Mouse (Mus musculus): ENCODE data around the gene Wrap53. TPM values are rescaled to one million over a fixed set of nuclear protein-coding genes. Genes with fewer than 3 reads are reported as not detected.

The Wrap53 gene
- total RNA-seq, 2 experiments from 2014 or later: 3.2 to 3.4 TPM

DNA sequence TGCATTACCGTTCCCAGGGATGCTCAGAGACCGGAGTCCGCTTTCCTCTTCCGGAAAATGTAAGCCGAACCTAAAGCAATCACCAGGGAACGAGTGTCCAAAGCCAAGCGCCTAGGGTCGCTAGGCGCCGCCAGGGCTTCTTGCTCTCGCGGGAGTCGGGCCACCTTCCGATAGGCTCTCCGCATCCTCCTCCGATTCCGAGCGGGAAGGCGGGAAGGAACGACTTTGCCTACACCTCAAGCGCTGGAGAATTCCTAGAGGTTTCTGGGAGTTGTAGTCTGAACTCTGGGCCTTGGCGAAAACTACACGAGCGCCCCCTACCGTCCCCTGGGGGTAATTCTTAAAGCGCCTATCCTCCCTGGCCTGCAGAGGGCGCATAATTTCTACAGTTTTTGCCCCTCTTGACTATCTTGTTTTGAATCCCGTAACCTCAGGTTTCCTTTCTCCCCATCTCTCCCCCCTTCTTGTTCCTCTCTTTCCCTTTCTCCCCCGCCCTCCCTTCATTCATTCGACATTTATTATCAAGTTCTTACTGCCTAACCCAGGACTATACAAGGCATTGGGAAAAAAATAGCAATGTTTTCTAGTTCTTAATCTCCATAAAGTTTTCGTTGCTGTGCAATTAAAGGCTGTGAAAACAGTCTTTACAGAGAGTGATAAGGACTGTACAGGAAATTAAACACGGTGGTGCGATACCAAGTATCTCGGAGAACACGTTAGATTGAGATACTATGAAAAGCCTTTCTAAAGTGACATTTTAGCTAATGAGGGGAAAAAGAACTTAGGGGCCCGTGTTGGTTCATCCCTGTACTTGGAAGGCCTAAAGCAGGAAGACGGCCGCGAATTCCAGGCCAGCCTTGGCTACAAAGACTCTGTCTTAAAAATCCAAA, 682 bp downstream of the Wrap53 start:
- DNase-seq: peak; percentile 95
- no peak; the same call in 1 of the 2 replicates for TF ChIP-seq CTCF (IDR thresholded peaks at IDR 0.05)
- H3K4me3 ChIP-seq: peak overlapping the region; percentile 92
- intact Hi-C loops (cut with DNase I): loop anchor here (1.0 to 2.0 kb wide), 3 partner anchors 33 to 83 kb away; partner anchors contain the start of gene Mpdu1
- H3K27ac ChIP-seq: peak overlapping the region; percentile 99

DNA sequence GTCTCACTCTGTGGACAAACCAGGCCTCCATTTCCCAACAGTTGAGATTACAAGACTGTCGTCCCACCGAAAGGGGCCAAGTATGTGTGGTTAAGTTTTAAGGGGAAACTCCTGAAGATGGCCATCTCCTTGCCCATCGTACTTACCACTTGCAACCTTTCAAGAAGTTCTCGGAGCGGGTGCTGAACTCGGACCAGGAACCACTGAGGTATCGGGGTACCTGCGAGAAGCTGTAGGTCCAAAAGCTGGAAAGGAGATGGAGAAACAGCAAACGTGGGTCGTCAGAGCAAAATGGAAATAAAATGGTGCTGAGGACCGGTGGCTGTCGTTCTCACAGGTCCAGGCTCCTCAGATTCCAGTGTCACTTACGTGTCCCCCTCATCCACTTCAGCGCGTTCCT, 1.8 kb downstream of the Wrap53 start:
- intact Hi-C loops (cut with DNase I): loop anchor here (2.0 kb wide), 1 partner anchor 32 kb away; no protein-coding TSS in a partner anchor
- Histone ChIP-seq H3K27ac (peak overlapping the region; percentile 84), H3K4me3 (peak overlapping the region; percentile 92)
- TF ChIP-seq CTCF (IDR thresholded peaks at IDR 0.05): no peak
- no peak for DNase-seq

- intact Hi-C loops (cut with DNase I): no loop called here
- Histone ChIP-seq H3K27ac (no peak overlapping the region), H3K4me3 (no peak overlapping the region)
- DNase-seq: no peak
- no peak for TF ChIP-seq CTCF (IDR thresholded peaks at IDR 0.05)
Observed at GRCm38 (mm10) chr11:69576307-69576706, 3.7 kb downstream of the Wrap53 start.

DNA sequence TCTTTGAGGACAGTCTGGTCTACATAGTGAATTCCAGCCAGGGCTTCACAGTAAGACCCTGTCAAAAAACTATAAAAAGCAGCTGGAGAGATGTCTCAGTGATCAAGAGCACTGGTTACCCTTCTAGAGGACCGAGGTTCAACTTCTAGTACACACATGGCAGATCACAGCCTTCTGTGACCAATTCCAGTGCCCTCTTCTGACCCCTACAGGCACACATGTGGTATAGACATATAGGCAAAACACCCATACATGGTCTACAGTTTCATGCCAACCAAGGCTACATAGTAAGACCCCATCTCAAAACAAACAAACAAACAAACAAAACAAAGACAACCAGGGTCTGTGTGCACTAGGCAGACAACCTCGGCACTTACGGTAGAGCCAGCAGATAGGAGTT, 4.8 kb downstream of the Wrap53 start:
- intact Hi-C loops (cut with DNase I): no loop called here
- Histone ChIP-seq H3K27ac (no peak overlapping the region), H3K4me3 (no peak overlapping the region)
- TF ChIP-seq CTCF (IDR thresholded peaks at IDR 0.05): peak; percentile 41
- DNase-seq: no peak

- Histone ChIP-seq H3K4me3 (no peak overlapping the region), H3K27ac (no peak overlapping the region)
- no peak for TF ChIP-seq CTCF (IDR thresholded peaks at IDR 0.05)
- DNase-seq: no peak
- intact Hi-C loops (cut with DNase I): no loop called here
Observed at GRCm38 (mm10) chr11:69565131-69565530, 14.9 kb downstream of the Wrap53 start.

DNA sequence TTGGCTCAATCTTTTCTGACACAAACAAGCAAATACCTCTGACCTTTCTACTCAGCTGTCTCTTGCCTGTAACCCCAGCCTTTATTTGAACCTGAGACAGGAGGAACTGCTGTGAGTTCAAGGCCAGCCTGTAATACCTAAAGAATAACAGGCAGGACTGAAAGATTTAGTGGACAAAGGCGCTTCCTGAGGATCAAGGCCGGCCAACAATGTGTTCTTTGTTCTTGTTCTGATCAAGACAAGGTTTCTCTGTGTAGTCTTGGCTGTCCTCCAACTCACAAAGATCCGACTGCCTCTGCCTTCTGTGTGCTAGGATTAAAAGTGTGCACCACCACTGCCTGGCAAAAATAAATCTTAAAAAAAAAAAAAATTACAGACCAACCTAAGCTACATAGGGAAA, 15.7 kb downstream of the Wrap53 start:
- intact Hi-C loops (cut with DNase I): no loop called here
- no peak for DNase-seq
- no peak for TF ChIP-seq CTCF (IDR thresholded peaks at IDR 0.05)
- H3K27ac ChIP-seq: no peak overlapping the region
- H3K4me3 ChIP-seq: no peak overlapping the region

DNA sequence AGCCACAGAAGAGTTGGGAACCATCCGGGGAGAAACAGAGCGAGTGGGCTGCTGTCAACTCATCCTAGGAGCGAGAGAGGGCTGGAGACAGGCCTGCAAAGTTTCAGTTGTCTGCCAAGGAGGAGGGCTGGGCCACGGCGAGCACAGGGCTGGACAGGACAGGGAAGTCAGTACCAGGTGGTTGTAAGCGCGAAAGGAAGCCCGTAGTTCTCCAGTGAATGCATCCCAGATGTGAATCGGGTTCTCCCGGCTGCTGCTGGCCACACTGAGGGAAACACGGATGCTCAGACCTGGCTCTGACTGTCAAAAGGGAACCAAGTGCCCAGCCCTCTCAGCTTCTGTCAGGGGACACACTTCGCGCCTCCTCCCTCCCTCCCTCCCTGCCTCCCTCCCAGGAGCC, 16.7 kb downstream of the Wrap53 start:
- no peak for TF ChIP-seq CTCF (IDR thresholded peaks at IDR 0.05)
- intact Hi-C loops (cut with DNase I): no loop called here
- no peak overlapping the region for H3K4me3 ChIP-seq
- H3K27ac ChIP-seq: no peak overlapping the region
- no peak for DNase-seq

DNA sequence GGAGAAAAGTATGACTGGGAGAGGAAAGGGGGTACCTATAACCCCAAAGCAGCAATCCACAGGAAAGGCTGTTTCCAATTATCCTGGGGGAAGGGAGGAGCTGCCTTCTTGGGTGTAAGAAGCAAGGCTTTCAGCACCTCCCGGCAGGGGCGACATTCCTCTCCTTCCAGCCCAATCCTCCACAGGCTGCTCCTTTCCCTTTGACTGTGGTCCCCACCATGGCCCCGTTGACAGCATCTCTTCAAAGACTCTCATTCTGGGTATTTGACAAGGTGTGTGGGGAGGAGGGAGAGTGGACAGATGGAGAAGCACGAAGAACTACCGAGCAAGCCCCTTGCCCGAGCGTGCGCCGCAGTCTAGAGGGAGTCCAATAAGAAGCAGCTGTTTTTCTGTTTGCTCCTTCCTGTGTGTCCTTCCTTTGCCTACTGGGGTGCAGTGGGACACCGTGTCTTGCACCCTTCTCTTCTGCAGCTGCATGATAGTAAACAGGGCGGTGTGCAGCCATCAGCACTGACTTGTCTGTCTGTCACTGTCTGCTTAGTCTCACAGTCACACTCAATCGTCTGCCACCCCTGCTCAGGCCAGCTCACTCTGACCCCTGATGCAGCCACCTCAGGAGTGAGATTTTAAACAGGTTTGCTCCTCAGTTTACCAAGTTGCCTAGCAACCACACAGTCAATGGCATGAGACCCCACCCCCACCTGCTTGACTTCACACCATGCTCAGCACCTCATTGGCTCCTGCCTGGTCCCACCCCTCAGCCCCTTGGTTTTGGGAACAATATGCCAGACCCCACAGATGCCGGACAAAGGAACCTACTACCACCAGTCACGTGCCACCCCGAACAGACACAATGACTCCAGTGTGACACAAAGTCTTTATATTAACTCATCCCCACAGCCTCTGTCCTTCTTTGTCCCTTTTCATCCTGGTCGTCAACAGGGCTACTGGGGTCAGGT, 18.9 kb downstream of the Wrap53 start:
- intact Hi-C loops (cut with DNase I): no loop called here
- TF ChIP-seq CTCF (IDR thresholded peaks at IDR 0.05): no peak
- Histone ChIP-seq H3K4me3 (no peak overlapping the region), H3K27ac (no peak overlapping the region)
- DNase-seq: no peak

GRCm38 (mm10) chr11:69559851-69560765, 19.9 kb downstream of the Wrap53 start, which contains the start of gene Efnb3:
Gene Efnb3 (minus strand): TSS chr11:69560205.
- Histone ChIP-seq H3K4me3 (peak within 1 kb of the TSS; percentile 61), H3K27ac (no peak within 1 kb of the TSS)
- intact Hi-C loops (cut with DNase I): no loop called here
- no peak for DNase-seq
- TF ChIP-seq CTCF (IDR thresholded peaks at IDR 0.05): no peak

DNA sequence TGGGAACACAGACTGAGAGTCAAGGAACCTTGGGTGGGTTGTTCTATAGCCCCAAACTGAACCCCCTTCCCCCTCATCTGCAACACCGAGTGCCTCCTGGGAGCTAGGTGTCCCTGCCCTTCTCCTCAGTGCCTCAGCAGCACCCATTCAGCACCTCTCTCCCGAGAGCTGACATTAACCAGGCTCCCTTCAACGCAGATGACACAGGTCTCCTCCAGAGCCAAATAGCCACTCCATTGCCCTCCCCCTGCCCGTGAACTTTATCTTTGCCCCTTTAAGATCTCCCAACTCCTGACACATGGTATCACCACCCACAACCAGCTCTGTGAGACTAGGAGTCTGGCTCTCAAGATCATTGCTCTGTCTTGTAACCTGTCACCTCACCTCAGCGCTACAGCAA, 20.9 kb downstream of the Wrap53 start:
- Histone ChIP-seq H3K27ac (no peak overlapping the region), H3K4me3 (no peak overlapping the region)
- no peak for DNase-seq
- TF ChIP-seq CTCF (IDR thresholded peaks at IDR 0.05): no peak
- intact Hi-C loops (cut with DNase I): no loop called here

DNA sequence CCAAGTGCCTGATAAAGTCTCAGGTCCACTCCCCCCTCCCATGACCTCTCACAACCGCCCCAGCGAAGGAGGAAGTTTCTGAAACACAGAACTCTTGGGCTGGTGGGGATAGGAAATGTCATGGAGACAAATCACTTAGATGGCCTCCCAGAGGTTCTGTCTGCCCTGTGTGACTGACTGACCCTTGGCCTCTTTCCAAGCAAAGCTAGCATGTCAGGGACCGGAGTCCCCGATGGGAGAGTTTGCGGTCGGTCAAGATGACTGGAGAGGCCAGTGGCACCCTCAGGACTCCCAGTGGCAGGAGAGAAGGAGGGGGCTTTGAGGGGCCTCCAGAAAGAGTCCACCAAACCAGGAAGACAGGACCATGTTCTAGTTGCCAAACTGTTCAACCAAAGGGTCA, 21.3 kb downstream of the Wrap53 start:
- intact Hi-C loops (cut with DNase I): no loop called here
- DNase-seq: no peak
- no peak overlapping the region for H3K27ac ChIP-seq
- no peak for TF ChIP-seq CTCF (IDR thresholded peaks at IDR 0.05)
- H3K4me3 ChIP-seq: no peak overlapping the region
